Mouse (Mus musculus) olfactory bulb, adult 2 months (tissue): ENCODE data around the gene Zfp644.

ENCODE experiments used
- CTCF ChIP-seq: fragments of 200-500 bp; IDR thresholded peaks from 2 replicates; pipeline ENCODE4 v1.5.1; 2012; ENCODE audit warnings: low read depth, mild to moderate bottlenecking, low read length, moderate library complexity; ENCODE audit not compliant: insufficient read depth
- POLR2A ChIP-seq: fragments of 200-500 bp; IDR thresholded peaks from 2 replicates; pipeline ENCODE4 v1.6.1; 2012; ENCODE audit warnings: mild to moderate bottlenecking, low read depth, low read length, moderate library complexity; ENCODE audit not compliant: insufficient read depth

GRCm38 (mm10) chr5:106636423-106636946 is 60.6 kb downstream of the Zfp644 start:
- no peak for TF ChIP-seq CTCF
- no peak for TF ChIP-seq POLR2A
